Mouse (Mus musculus): Measurements from ENCODE around the gene Brd3os. TPM values are rescaled to one million over a fixed set of nuclear protein-coding genes. Genes with fewer than 3 reads are reported as not detected.

Brd3os gene
- total RNA-seq (2014; fragmentation: Nextera tagmentation): not detected in 2 replicates
- total RNA-seq (2017): 0.52 TPM in 1 of 2 replicates, not detected in the other

DNA sequence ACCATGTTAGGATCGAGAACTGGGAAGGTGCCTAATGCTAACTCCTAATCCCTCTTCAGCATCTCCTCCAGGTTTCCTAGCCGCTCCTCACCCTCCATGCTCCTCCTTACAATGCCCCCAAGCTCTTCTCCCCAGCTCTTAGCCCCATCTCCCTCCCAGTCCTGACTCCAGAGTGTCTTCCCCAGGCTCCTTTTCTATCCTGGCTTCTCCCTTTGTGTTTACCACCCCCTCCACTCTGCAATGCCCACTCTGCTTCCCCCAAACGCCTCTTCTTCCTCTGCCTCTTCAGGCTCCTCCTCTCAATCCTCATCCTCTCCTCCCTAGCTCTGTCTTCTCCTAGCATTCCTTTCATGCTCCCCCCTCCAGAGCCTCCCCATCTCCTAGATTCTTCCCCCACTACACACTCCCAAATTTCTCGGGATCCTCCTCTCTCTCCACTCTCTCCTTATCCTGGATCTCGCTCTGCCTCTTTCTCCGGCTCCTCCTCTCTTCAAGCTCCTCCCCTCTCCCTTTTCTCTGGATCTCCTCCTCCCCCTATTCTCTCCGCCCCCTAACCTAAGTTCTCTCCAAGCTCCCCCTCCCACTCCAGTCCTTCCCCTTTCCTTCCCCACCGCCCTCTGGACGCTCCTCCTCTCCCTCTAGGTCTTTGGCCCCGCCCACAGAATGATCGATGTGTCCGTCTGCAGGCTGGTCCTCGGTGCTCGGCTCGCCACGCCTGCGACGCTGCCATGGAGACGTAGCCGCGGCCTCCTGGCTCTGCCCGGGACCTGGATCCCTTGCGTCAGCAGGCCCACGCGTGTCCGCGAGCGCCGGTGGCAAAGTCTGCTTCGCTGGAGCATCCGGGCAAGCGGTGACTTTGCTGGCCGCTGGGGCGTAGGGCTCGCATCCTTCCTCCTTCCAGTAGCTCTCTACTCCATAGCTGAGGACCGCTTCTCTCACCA lies at the start of gene Brd3os:
Gene Brd3os, plus strand, starts transcription at position 558 of the 941 bp plus-strand sequence.
- ATAC-seq (replicated peaks; ENCODE audit: low FRiP score, low TSS enrichment, poor library complexity, severe bottlenecking): peak; percentile 84

DNA sequence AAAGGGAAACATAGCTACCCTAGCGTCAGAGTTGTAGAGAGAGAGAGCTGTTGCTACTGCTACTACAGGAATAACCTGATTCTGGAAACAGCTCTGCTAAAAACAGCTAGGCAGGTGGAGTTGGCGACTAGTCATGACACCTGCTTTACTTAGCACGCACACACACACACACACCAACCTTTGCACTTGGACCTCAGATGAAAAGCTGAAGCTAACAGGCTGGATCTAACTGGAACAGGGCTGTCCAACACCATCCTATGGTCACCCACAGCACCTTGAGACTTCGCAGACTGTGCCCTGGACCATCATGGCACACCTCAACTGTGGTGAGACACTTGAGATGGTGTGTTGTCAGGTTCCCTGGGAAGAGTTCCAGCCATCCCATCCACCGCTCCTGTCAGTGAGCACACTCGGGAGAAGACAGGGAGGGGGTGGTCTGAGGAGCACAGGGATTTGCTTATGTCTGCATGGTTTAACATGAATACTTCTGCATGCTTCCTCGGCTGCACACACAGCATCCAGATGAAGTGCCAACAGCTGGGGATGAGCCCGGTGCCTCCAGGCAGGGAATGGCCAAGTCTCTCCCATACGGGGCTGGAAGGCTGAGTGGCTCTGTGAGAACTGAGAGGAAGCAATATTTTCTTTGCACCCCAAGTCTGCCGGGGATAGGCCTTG lies 47.8 kb upstream of the Brd3os start:
- no peak for ATAC-seq (replicated peaks; ENCODE audit: low FRiP score, low TSS enrichment, poor library complexity, severe bottlenecking)

DNA sequence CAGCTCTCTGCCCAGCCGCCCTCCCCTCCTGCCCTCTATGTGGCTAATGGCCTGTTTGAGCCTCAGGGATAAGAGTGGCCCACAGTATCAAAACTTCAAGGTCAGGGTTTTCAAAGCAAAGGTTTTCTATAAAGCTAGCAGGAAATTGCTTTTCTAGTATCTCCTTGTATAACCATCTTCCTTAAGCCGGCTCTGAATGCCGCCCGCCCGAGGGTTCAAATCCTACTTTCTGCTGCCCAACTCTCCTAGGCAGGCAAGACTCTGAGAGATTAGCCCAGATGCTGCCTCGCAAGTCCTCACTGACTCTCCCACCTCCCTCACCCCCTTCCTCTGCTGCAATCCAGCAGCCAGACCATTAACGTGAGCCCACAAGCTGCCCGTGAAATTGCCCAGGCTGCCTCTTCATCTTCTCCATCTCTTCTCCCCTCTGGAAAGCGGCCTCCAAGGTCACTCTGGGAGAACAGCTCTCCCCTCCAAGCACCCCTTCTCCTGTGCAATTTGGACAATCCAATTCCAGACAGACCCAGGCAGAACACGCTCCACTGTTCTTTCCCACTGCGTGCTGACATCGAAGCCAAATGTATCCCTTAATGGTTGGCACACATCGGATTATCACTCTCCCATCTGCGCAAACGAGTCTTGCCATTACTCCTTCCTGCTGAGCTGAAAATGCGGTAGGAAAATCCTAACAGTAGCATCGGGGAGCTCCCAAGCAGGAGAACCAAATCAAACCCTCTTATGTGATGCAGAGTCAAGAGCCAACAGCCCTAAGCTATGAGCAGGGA lies 45.3 kb upstream of the Brd3os start:
- ATAC-seq (replicated peaks; ENCODE audit: low FRiP score, low TSS enrichment, poor library complexity, severe bottlenecking): no peak

DNA sequence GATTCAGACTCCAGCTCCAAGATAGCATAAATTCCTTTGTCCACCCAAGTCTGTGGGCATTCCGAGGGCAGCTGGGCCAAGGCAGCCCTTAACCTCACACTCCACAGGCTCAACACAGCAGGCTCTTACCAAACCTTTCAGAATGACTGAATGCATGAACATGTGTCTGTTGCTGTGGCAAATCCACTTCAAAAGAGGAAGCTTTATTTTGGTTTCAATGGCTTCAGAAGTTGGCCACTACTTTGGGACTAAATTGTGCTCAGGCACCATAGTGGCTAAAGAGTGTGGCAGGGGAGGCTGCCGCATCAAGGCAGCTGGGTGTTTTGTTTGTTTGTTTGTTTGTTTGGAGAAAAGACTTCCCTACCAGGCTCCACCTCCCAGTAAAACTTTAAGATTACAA lies 42.0 kb upstream of the Brd3os start:
- no peak for ATAC-seq (replicated peaks; ENCODE audit: low FRiP score, low TSS enrichment, poor library complexity, severe bottlenecking)

DNA sequence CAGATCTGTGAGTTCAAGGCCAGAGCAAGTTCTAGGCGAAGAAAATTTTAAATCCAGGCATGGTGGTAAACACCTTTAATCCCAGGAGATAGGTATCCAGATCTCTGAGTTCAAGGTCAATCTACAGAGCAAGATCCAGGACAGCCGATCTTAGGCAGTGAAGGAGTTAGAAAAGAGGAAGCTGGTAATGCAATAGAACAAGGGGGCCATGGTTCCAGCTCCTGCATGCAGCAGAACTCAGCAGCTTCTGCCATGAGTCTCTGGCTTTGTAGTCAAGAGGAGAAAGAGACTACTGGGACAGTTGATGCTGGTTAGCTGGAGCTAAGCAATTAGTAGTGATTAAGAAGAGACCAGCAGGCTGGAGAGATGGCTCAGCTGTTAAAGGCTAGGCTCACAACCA lies 40.6 kb upstream of the Brd3os start:
- ATAC-seq (replicated peaks; ENCODE audit: low FRiP score, low TSS enrichment, poor library complexity, severe bottlenecking): no peak

DNA sequence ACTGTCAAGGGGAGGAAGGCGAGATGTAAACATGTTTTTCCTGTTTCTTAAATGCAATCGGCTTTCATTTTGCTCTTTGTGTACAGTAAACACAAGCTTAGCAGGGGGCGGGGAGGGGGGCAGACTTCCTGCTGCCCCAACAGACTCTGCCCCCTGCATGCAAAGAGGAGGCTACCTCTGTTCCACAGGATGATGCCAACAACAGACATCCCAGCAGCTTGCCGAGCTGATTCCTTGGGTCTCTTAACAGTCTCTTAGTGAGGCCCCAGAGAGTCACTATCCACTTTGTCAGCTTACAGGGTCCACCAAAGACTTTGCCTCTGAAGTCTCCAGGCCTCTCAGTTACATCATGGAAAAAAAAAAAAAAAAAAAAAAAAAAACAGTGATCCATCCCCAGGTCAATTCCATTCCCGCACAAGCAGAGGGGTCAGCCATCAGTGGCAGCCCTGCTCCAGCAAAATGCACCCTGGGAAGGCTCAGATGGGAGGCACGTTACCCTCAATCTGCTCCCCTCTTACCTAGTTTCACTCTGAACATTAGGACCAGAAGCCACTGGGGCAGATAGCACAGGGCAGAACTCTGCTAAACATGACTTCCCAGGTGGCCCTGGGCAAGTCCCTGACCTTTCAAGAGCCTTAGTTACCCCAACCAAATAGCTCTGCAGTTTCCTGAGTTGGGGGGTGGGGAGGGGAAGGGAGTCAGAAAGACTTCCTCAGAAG lies 37.6 kb upstream of the Brd3os start:
- no peak for ATAC-seq (replicated peaks; ENCODE audit: low FRiP score, low TSS enrichment, poor library complexity, severe bottlenecking)

DNA sequence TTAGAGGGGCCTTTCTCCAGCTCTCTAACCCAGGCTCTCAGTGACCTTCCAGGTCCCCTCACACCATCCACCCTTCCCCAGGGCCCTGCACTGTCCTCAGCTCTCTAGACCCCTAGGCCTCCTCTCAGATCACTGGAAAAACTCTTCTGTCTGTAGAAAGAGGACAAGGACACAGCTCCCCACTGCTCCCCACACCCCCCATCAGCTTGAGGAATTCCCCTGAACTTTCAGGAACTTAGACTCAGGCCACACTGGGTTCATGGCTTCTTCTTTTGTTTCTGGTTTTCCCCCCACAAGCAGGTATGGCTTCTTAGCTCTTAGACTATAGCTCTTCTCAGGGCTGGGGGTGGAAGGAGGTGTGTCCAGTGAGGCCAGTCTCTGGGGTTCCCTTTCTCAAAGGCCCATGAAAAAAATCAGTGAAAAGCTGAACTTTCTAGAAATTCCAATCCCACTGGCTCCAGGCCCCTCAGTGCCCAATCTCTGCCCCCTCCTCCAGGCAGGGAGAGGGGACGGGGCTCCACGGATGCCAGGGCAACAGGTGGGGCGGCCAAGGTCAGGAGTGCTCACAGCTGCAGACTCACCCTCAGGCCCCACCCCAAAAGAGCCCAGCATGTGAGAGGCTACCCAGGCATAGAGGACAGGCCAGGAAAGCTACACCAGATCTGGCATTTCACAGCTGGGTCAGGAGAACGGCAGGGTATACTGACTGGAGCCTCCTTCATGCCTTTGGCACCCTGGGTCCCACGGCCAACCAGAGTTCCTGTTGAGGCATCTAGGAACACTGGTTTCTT lies 36.8 kb upstream of the Brd3os start:
- no peak for ATAC-seq (replicated peaks; ENCODE audit: low FRiP score, low TSS enrichment, poor library complexity, severe bottlenecking)

DNA sequence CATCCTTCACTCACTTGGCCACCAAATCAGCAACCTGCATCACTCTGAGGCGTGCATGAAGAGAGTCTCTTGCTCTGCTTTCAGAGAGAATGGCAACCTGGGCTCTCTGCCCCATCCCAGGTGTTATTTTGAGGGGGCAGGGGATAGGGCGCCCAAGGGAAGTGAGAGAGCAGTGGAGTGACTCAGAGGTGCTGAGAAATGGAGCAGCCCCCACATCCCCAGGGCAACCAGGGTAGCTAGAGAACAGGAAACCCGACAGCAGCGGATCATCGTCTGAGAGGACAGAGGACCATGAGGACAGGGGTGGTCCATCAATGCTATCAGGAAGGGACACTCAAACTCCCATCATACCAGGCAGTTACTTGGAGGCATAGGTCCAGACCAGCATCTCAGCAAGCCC lies 35.2 kb upstream of the Brd3os start:
- no peak for ATAC-seq (replicated peaks; ENCODE audit: low FRiP score, low TSS enrichment, poor library complexity, severe bottlenecking)

DNA sequence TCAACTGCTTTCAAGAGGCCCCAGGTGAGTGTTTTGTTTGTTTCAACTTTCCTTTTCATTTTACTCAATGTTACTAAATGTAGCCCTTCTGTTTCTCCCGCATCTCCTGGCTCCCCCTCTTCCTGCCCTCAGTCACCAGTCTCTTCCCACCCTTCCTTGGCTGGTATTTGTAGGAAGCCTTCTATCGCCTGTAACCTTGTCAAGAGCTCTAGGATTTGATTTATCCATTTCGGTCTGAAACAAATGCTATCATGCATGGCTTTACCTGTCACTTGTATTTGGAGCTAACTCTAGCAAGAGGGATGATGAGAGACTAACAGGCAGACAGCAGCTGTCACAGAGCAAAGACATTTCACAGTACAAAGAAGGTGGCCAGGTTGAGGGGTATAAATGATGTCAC lies 33.9 kb upstream of the Brd3os start:
- ATAC-seq (replicated peaks; ENCODE audit: low FRiP score, low TSS enrichment, poor library complexity, severe bottlenecking): no peak

DNA sequence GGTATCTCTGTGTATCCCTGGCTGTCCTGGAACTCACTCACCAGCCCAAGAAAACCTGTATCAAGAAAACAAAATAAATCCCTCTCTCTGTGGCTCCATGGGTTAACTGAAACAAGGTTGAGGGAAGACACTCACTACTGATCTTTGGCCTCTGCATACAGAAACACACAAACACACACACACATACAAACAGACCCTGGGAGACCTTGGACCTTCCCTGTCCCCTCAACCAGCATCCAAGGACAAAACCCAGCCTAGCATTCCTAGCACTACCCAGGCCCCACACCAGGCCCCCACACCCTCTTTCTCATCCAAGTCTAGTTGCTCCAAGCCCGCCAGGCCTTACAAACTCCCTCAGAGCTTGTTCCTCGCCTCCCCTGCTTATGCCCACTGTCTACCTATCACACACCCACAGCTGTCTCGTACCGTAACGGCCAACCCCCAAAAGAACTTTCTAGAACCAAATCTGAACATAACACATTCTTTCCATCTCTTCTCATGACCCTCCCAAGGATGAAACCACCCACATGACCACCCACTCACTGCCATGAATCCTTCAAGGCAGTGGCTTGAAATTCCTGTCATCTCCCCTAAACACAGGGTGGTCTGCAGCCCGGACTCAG lies 31.5 kb upstream of the Brd3os start:
- no peak for ATAC-seq (replicated peaks; ENCODE audit: low FRiP score, low TSS enrichment, poor library complexity, severe bottlenecking)

DNA sequence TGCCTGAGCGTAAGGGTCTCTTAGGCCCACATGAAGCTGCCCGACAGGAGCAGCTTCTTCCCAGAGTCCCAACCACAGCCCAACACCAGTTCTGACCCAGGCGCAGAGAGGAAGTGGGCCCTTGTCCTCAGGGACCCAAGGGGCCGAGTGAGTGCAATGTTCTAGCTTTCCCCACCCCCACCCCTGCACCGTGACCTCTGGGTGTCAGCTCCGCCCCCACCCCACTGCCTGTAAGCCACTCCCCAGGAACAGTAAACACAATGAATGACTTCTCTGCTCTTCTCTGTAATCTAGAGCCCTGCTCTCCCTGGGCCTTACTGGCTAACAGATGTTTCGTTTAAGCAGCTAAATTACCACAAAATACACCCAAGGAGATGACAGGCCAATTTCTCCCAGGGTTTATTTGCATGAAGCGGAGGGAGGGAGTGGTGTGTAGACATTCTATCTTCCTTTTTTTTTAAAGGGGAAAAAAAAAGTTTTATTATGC lies 30.4 kb upstream of the Brd3os start:
- ATAC-seq (replicated peaks; ENCODE audit: low FRiP score, low TSS enrichment, poor library complexity, severe bottlenecking): peak; percentile 50

DNA sequence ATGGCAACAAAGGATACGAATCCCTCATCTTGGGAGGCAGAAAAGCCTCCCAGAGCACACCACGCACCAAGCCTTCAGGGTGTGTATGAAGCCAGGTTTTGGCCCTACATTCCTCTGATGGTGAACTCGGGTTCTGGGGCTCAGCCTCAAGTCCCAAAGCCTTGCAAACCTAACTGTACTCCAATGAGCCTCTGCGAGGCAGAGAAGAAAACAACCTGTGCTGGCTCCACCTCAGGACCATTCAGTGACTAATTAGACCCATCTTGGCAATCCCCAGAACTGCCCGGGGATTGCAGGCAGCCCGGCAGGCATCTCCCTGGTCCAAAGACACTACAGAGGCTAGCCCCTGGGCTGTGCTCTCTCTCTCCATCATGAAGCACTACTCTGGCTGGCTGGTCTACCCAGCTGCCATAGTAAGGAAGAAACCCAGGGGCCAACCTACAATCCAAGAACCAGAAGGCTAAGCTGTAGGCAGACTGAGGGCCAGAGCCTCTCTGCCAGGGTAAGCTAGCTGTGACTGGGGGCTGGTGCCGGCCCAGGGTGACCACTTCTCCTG lies 29.8 kb upstream of the Brd3os start:
- ATAC-seq (replicated peaks; ENCODE audit: low FRiP score, low TSS enrichment, poor library complexity, severe bottlenecking): no peak

DNA sequence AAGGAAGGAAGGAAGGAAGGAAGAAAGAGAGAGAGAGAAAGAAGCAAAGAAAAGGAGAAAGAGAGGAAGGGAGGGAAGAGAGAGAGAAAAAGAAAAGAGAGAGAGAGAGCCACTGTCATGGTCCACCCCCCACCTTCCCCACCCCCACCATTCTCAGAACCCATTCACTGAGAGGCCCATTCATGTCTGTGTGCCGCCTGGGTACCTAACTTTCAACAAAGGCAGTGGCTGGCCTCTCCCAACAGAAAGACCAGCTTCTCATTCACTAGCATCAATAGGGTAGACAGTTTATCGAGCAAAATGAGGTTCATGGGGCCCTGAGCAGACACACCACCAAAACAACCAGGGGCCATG lies 28.6 kb upstream of the Brd3os start:
- ATAC-seq (replicated peaks; ENCODE audit: low FRiP score, low TSS enrichment, poor library complexity, severe bottlenecking): no peak

DNA sequence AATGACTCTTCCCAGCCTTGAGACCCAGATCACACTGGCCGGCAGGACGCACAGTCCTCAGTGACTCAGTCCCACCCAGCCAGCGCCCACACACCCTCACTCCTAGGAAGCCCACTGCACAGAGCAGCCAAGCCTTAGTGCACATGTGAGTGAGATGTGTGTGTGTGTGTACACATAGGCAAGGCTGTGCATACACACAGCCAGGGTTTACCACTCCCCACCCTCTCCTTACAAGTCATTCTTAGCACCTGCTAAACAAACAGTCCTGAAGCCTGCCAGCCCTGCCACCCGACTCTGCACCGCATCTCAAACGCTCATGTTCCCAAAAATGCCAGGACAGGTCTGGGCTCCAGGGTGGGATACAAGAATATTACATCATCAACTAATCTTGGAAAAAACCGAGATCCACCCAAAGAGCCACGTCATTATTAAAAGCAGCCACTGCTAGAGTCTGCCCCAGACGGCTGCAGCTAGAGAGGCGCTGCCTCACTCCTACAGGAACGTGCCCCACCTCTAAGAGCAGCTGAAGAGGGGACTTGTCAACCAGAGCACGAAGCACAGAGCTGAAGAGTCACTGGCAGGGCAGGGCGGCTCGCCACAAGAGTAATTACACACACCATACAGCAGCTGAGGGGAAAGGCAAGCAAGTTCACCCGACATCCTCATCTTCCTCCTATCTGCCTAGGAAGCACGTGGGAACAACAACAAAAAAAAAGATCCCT lies 28.0 kb upstream of the Brd3os start:
- ATAC-seq (replicated peaks; ENCODE audit: low FRiP score, low TSS enrichment, poor library complexity, severe bottlenecking): no peak

DNA sequence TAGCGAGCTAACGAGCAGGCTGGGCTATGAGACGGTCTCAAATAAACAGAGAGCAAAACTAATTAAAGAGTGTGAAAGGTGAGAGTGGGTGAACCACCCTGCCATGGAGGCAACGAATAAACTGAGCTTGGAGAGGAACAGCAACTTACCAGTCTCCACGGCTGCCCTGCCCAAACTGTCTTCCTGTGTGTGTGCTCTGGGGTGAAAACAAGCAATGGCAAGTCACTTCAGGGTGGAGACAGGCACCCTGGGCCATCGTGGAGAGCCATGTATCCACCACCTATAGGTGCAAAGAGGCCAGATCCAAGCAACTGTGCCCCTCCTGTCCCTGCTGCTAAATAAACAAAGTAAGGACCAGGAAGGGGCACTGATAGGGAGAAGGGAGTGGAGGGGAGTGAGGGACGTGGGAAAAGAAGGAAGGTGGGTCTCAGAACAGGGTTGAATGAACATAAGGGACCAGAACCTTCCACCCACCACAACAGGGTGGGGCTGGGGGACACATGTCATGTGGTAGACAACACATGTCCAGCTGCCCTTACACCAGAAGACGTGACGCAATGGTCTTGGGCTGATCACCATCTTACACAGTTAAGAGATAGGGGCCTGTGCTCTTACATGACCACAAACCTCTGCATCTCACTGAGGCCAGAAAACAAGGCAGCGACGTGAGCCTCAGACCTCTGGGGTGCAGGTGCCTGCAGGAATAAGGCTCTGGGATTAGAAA lies 26.9 kb upstream of the Brd3os start:
- no peak for ATAC-seq (replicated peaks; ENCODE audit: low FRiP score, low TSS enrichment, poor library complexity, severe bottlenecking)

DNA sequence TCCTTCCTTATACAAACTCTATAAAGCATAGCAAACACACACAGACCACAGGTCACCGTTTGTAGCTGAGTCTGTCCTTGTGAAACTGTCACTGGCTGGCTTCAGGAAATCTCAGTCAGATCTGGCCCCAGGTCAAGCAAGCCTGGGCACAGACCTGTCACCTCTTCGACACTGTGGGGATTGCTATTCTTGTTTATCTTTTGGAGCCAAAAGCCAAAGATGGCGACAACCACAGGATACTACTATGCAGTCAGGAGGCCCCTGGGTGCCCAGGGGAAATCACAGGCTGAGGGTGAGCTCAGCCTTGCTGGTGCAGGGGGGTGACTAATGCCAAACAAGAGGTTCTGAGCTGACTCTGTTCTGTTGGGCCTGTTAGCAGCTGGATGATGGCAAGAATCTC lies 25.7 kb upstream of the Brd3os start:
- no peak for ATAC-seq (replicated peaks; ENCODE audit: low FRiP score, low TSS enrichment, poor library complexity, severe bottlenecking)
